Mouse (Mus musculus): ENCODE data around the gene 1700010B08Rik.

Gene 1700010B08Rik

DNA sequence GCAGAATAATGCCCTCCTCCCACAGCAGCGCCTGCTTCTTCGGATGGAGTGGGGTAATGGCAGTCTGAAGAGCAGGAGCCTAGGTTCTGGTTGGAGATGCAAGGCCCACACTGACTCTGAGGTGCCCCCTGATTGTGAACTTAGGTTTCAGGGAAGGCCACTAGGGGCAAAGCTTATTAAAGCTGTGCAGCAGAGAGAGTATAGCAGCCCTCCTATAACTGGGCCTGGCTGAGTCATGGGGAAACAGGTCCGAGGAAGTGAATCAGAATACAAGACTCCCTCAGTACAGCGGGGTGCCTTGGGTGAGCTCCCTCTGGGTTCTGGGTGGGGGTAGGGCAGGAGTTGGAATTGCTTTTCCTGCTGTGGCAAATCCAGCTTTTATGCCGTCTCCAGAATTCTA lies 51.4 kb downstream of the 1700010B08Rik start:
- no peak for DNase-seq (ENCODE audit: extremely low spot score, low read depth, low spot score)
